ENCODE assay signal across 9 mouse cellular contexts in the genomic region with DNA sequence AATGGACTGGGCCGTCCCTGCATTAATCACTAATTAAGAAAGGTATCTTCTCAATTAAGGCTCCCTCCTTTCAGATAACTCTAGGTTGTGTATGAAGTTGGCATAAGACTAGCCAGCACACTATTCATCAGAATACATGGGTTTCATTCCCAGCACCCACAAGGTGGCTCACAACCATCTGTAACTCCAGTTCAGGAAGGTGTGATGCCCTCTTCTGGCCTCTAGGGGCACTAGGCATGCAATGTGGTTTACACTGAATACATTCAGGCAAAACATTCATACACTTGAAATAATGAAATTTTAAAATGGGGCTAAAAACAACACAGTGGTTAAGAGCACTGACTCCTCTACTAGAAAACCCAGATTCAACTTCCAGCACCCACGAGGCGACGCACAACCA. TPM values are rescaled to one million over a fixed set of nuclear protein-coding genes. Genes with fewer than 3 reads are reported as not detected.
A peak's percentile ranks its signal among the peaks of the same experiment; 100 is the strongest.
DNase-seq lines count a peak whose midpoint lies in the region; ATAC-seq lines count a peak whose summit lies in the region.
"Had no signal": no experiment of that assay in that cellular context is flagged by ENCODE, and none has a peak within 500 bp of the region (broad histone marks: within the 10 kb centered on the region; RNA-seq: fewer than 3 reads in every experiment).

No protein-coding gene starts in this region.

- no peaks in the 10 kb centered on the region for H3K27me3 ChIP-seq in midbrain, embryonic 14.5 days (ENCODE audit: control insufficient read depth, insufficient read depth, low read length)
- H3K27me3 ChIP-seq in midbrain, embryonic 15.5 days (replicated peaks), result peaks cover 5% of the 10 kb centered on the region; the same call in 1 of the 2 replicates
- H3K27me3 ChIP-seq in forebrain, embryonic 15.5 days, result no peaks in the 10 kb centered on the region; the same call in 1 of the 2 replicates

- H3K4me2 ChIP-seq in midbrain, embryonic 14.5 days (ENCODE audit: low read length), result no peak overlapping the region
- H3K4me2 ChIP-seq in midbrain, embryonic 15.5 days, result no peak overlapping the region
- H3K4me2 ChIP-seq in forebrain, embryonic 15.5 days (replicated peaks), result no peak overlapping the region

- 51% methylated on average over 4 of the region's 4 CpGs for WGBS in midbrain, embryonic 14.5 days
- 43% methylated on average over 4 of the region's 4 CpGs for WGBS in midbrain, embryonic 15.5 days
- WGBS in forebrain, embryonic 15.5 days, result 54% methylated on average over 4 of the region's 4 CpGs

- DNase-seq in CD4-positive, CD25-positive, alpha-beta regulatory T cell, adult 2 months (ENCODE audit: low read depth, low spot score), result peak; percentile 80
- peak; percentile 60 for DNase-seq in midbrain, embryonic 14.5 days
- peak; percentile 57 for DNase-seq in kidney, postnatal 10 days
- DNase-seq in natural killer cell, adult 2 months (ENCODE audit: low spot score in 2 of 2), result peak; percentile 34 to 51
- no peak for DNase-seq in layer of hippocampus, postnatal 10 days (ENCODE audit: low spot score in 2 of 2)

- no peaks in the 10 kb centered on the region for H3K4me1 ChIP-seq in midbrain, embryonic 14.5 days (ENCODE audit: control insufficient read depth, insufficient read depth, low read length)
- peaks cover 4% of the 10 kb centered on the region; the same call in 1 of the 2 replicates for H3K4me1 ChIP-seq in midbrain, embryonic 15.5 days
- no peaks in the 10 kb centered on the region for H3K4me1 ChIP-seq in forebrain, embryonic 15.5 days

- no peak overlapping the region for H3K4me3 ChIP-seq in midbrain, embryonic 14.5 days (replicated peaks; ENCODE audit: low read depth, low read length)
- no peak overlapping the region for H3K4me3 ChIP-seq in midbrain, embryonic 15.5 days
- H3K4me3 ChIP-seq in forebrain, embryonic 15.5 days, result no peak overlapping the region

- no peak for ATAC-seq in CD4-positive, CD25-positive, alpha-beta regulatory T cell, adult 4 months
- no peak for ATAC-seq in midbrain, embryonic 14.5 days (ENCODE audit: low FRiP score, low TSS enrichment)
- ATAC-seq in midbrain, embryonic 15.5 days (replicated peaks), result no peak
- ATAC-seq in forebrain, embryonic 15.5 days (replicated peaks), result no peak

- H3K9ac ChIP-seq in midbrain, embryonic 14.5 days (replicated peaks; ENCODE audit: low read length), result no peak overlapping the region
- H3K9ac ChIP-seq in midbrain, embryonic 15.5 days, result no peak overlapping the region
- no peak overlapping the region for H3K9ac ChIP-seq in forebrain, embryonic 15.5 days (replicated peaks)

- H3K36me3 ChIP-seq in midbrain, embryonic 14.5 days (ENCODE audit: control insufficient read depth, insufficient read depth, low read length), result no peaks in the 10 kb centered on the region
- H3K36me3 ChIP-seq in midbrain, embryonic 15.5 days (replicated peaks), result no peaks in the 10 kb centered on the region
- no peaks in the 10 kb centered on the region for H3K36me3 ChIP-seq in forebrain, embryonic 15.5 days

- no peaks in the 10 kb centered on the region for H3K9me3 ChIP-seq in midbrain, embryonic 14.5 days (ENCODE audit: control insufficient read depth, low read length)
- H3K9me3 ChIP-seq in midbrain, embryonic 15.5 days, result no peaks in the 10 kb centered on the region
- no peaks in the 10 kb centered on the region for H3K9me3 ChIP-seq in forebrain, embryonic 15.5 days

- H3K27ac ChIP-seq in midbrain, embryonic 14.5 days (replicated peaks; ENCODE audit: low read depth, low read length), result no peak overlapping the region
- H3K27ac ChIP-seq in midbrain, embryonic 15.5 days, result no peak overlapping the region
- H3K27ac ChIP-seq in forebrain, embryonic 15.5 days (replicated peaks), result no peak overlapping the region

RNA-seq across cellular contexts. Expression of a gene that starts 4.3 kb away (rescaled TPM):
- polyA plus RNA-seq in CD4-positive, CD25-positive, alpha-beta regulatory T cell, adult 4 months (2017; shearing (Covaris generic)), result 1,000 to 10,000 TPM; 1,826 to 2,291 TPM
- 670 and 732 TPM in 2 replicates for polyA plus RNA-seq in midbrain, embryonic 14.5 days (2014; fragmentation: Nextera tagmentation; extraction: Ambion mirVana)
- 529 and 538 TPM in 2 replicates for polyA plus RNA-seq in midbrain, embryonic 15.5 days (2015; fragmentation: Nextera tagmentation; extraction: Ambion mirVana)
- polyA plus RNA-seq in forebrain, embryonic 15.5 days (2015; fragmentation: Nextera tagmentation; extraction: Ambion mirVana), result 638 and 670 TPM in 2 replicates
- total RNA-seq in layer of hippocampus, postnatal 10 days (2021), result 100 to 1,000 TPM; 734 to 739 TPM

RNA-seq across cellular contexts. Expression of a gene that starts 8.8 kb away (rescaled TPM):
- not detected for polyA plus RNA-seq in CD4-positive, CD25-positive, alpha-beta regulatory T cell, adult 4 months (2017; shearing (Covaris generic))
- polyA plus RNA-seq in midbrain, embryonic 14.5 days (2014; fragmentation: Nextera tagmentation; extraction: Ambion mirVana), result not detected in 2 replicates
- polyA plus RNA-seq in midbrain, embryonic 15.5 days (2015; fragmentation: Nextera tagmentation; extraction: Ambion mirVana), result not detected in 2 replicates
- 0.06 TPM in 1 of 2 replicates, not detected in the other for polyA plus RNA-seq in forebrain, embryonic 15.5 days (2015; fragmentation: Nextera tagmentation; extraction: Ambion mirVana)
- total RNA-seq in layer of hippocampus, postnatal 10 days (2021), result not detected
- polyA plus RNA-seq: heart, embryonic 14.5 days had no signal

RNA-seq across cellular contexts. Expression of a gene that starts 25.5 kb away (rescaled TPM):
- 10 to 100 TPM; 29.6 to 33.9 TPM for polyA plus RNA-seq in CD4-positive, CD25-positive, alpha-beta regulatory T cell, adult 4 months (2017; shearing (Covaris generic))
- 67.4 and 86.3 TPM in 2 replicates for polyA plus RNA-seq in midbrain, embryonic 14.5 days (2014; fragmentation: Nextera tagmentation; extraction: Ambion mirVana)
- polyA plus RNA-seq in midbrain, embryonic 15.5 days (2015; fragmentation: Nextera tagmentation; extraction: Ambion mirVana), result 105 and 108 TPM in 2 replicates
- 86.4 and 92.3 TPM in 2 replicates for polyA plus RNA-seq in forebrain, embryonic 15.5 days (2015; fragmentation: Nextera tagmentation; extraction: Ambion mirVana)
- 10 to 100 TPM; 82.4 to 87.0 TPM for total RNA-seq in layer of hippocampus, postnatal 10 days (2021)

RNA-seq across cellular contexts. Expression of a gene that starts 29.8 kb away (rescaled TPM):
- polyA plus RNA-seq in CD4-positive, CD25-positive, alpha-beta regulatory T cell, adult 4 months (2017; shearing (Covaris generic)), result not detected
- polyA plus RNA-seq in midbrain, embryonic 14.5 days (2014; fragmentation: Nextera tagmentation; extraction: Ambion mirVana), result 0.53 and 1.1 TPM in 2 replicates
- 0.60 and 0.84 TPM in 2 replicates for polyA plus RNA-seq in midbrain, embryonic 15.5 days (2015; fragmentation: Nextera tagmentation; extraction: Ambion mirVana)
- polyA plus RNA-seq in forebrain, embryonic 15.5 days (2015; fragmentation: Nextera tagmentation; extraction: Ambion mirVana), result 0.31 and 0.32 TPM in 2 replicates
- total RNA-seq in layer of hippocampus, postnatal 10 days (2021), result under 1 TPM; 0.45 to 0.62 TPM
- polyA plus RNA-seq: heart, embryonic 14.5 days had no signal

Comparison
In these comparisons a context has a peak if more than half of its experiments do, and no peak if none do; other contexts are left out.
1. DNase-seq: peak in CD4-positive, CD25-positive, alpha-beta regulatory T cell, adult 2 months (single experiment), midbrain, embryonic 14.5 days (single experiment), kidney, postnatal 10 days (single experiment) and natural killer cell, adult 2 months (2 of 2); none in layer of hippocampus, postnatal 10 days (0 of 2).